Mouse (Mus musculus): Measurements from ENCODE around the gene Bbof1. TPM values are rescaled to one million over a fixed set of nuclear protein-coding genes. Genes with fewer than 3 reads are reported as not detected.

The Bbof1 gene
- total RNA-seq, 1 experiment = 1.2 TPM

DNA sequence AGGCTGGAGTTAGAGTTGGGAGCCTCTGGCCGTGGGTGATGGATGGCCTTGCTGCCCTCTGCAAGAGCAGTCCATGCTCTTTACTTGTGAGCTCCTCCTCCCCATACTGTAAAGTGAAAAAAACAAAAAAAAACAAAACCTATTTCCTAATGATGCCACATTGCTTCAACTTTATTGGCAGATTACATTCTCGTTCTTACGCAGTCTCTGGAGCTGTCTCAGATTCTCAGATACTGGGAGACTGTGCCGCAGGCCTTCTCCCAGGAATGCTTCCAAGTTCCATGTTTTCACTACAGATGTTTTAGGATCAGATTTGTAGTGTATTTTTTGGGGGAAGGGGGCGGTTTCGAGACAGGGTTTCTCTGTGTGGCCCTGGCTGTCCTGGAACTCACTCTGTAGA, 43.7 kb upstream of the Bbof1 start:
- Histone ChIP-seq H3K27ac (ENCODE audit: insufficient read depth, low read depth, low read length, poor library complexity, severe bottlenecking) (no peak overlapping the region), H3K36me3 (ENCODE audit: control insufficient read depth, insufficient read depth, low read length, poor library complexity, severe bottlenecking) (peaks cover 9% of the 10 kb centered on the region), H3K9me3 (ENCODE audit: control insufficient read depth, insufficient read depth, low read depth, low read length) (no peaks in the 10 kb centered on the region), H3K4me3 (ENCODE audit: insufficient read depth in 1 of 2, low read depth in 1 of 2, low read length in 2 of 2, poor library complexity in 1 of 2, severe bottlenecking in 1 of 2) (peak overlapping the region in 1 of 2 experiments; percentile 37; a peak in 2 of 4 replicates), H3K4me1 (ENCODE audit: control insufficient read depth in 2 of 2, insufficient read depth in 2 of 2, low read length in 2 of 2, poor library complexity in 1 of 2) (peaks cover 0 to 18% of the 10 kb centered on the region in 2 experiments; a peak in 2 of 4 replicates), H3K9ac (ENCODE audit: insufficient read depth, low read depth, low read length, poor library complexity, severe bottlenecking) (peak overlapping the region; percentile 59)
- no peak for DNase-seq (ENCODE audit: low read depth, low spot score)
- no peak for TF ChIP-seq MAFK (IDR thresholded peaks at IDR 0.05; ENCODE audit: insufficient read depth, low read depth, low read length)
- TF ChIP-seq ZC3H11A (IDR thresholded peaks at IDR 0.05; ENCODE audit: borderline replicate concordance, low read depth, low read length) = no peak
- no peak for TF ChIP-seq ZNF384 (IDR thresholded peaks at IDR 0.05; ENCODE audit: low read depth, low read length)
- no peak for TF ChIP-seq CHD2 (IDR thresholded peaks at IDR 0.05; ENCODE audit: low read depth, low read length)
- TF ChIP-seq HCFC1 (IDR thresholded peaks at IDR 0.05; ENCODE audit: borderline replicate concordance, insufficient read depth, low read length) = no peak
- in situ Hi-C loops (cut with MboI; ENCODE audit: low sequenced_read_pairs in 2 of 2, unreplicated experiment in 2 of 2) = no loop called here

DNA sequence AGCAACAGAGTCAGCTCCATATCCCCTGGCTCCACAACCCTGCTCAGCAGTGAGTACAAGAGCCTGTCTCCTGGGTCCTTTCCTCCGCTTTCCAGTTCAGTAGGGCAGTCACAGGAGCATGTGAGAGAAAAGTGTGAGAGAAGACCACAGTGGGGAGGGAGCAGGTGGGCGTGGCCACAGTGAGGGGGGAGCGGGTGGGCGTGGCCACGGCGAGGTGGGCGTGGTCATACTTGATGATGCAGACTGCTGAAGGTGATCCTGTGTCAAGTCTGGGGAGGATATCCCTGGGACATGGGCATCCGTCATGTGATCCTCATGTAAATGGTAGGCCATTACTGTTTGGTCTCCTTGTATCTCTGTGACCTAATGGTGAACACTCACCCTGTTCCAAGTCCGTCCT, 41.9 kb upstream of the Bbof1 start:
- no peak overlapping the region for H3K27ac ChIP-seq (ENCODE audit: insufficient read depth, low read depth, low read length, poor library complexity, severe bottlenecking)
- no peaks in the 10 kb centered on the region for H3K9me3 ChIP-seq (ENCODE audit: control insufficient read depth, insufficient read depth, low read depth, low read length)
- no peak overlapping the region for H3K9ac ChIP-seq (ENCODE audit: insufficient read depth, low read depth, low read length, poor library complexity, severe bottlenecking)
- peaks cover 21% of the 10 kb centered on the region for H3K36me3 ChIP-seq (ENCODE audit: control insufficient read depth, insufficient read depth, low read length, poor library complexity, severe bottlenecking)
- in situ Hi-C loops (cut with MboI; ENCODE audit: low sequenced_read_pairs in 2 of 2, unreplicated experiment in 2 of 2) = no loop called here
- peak; percentile 41 for DNase-seq (ENCODE audit: low read depth, low spot score)
- H3K4me3 ChIP-seq (ENCODE audit: insufficient read depth in 1 of 2, low read depth in 1 of 2, low read length in 2 of 2, poor library complexity in 1 of 2, severe bottlenecking in 1 of 2) = no peak overlapping the region
- TF ChIP-seq HCFC1 (IDR thresholded peaks at IDR 0.05; ENCODE audit: borderline replicate concordance, insufficient read depth, low read length) (no peak), MAFK (IDR thresholded peaks at IDR 0.05; ENCODE audit: insufficient read depth, low read depth, low read length) (no peak), CHD2 (IDR thresholded peaks at IDR 0.05; ENCODE audit: low read depth, low read length) (no peak), ZC3H11A (IDR thresholded peaks at IDR 0.05; ENCODE audit: borderline replicate concordance, low read depth, low read length) (no peak), ZNF384 (IDR thresholded peaks at IDR 0.05; ENCODE audit: low read depth, low read length) (no peak)
- peaks cover 0 to 18% of the 10 kb centered on the region in 2 experiments; a peak in 2 of 4 replicates for H3K4me1 ChIP-seq (ENCODE audit: control insufficient read depth in 2 of 2, insufficient read depth in 2 of 2, low read length in 2 of 2, poor library complexity in 1 of 2)

DNA sequence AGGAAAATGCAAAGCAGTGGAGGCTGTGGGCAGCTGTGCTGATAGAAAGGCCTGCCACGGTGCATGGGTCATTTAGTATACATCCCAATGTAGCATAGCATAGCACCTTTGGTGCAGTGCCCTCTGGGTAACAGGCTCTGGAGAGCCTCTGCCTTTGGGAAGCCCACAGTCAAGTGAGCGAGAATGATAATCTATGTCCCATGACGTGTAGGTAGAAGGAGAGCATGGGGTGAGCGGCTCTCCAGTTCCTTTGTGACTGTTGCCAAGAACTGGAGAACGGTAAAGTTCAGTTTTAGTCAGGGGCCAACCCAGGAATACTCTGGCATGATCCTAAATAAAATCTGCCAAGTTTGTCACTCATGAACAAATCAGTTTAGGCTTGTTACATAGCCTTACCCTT, 37.2 kb upstream of the Bbof1 start:
- no peaks in the 10 kb centered on the region for H3K9me3 ChIP-seq (ENCODE audit: control insufficient read depth, insufficient read depth, low read depth, low read length)
- no peak overlapping the region for H3K27ac ChIP-seq (ENCODE audit: insufficient read depth, low read depth, low read length, poor library complexity, severe bottlenecking)
- H3K4me1 ChIP-seq (ENCODE audit: control insufficient read depth in 2 of 2, insufficient read depth in 2 of 2, low read length in 2 of 2, poor library complexity in 1 of 2) = peaks cover 0 to 4% of the 10 kb centered on the region in 2 experiments; a peak in 1 of 4 replicates
- no peak overlapping the region for H3K9ac ChIP-seq (ENCODE audit: insufficient read depth, low read depth, low read length, poor library complexity, severe bottlenecking)
- in situ Hi-C loops (cut with MboI; ENCODE audit: low sequenced_read_pairs in 2 of 2, unreplicated experiment in 2 of 2) = no loop called here
- no peak for DNase-seq (ENCODE audit: low read depth, low spot score)
- no peak for TF ChIP-seq ZC3H11A (IDR thresholded peaks at IDR 0.05; ENCODE audit: borderline replicate concordance, low read depth, low read length)
- no peak for TF ChIP-seq CHD2 (IDR thresholded peaks at IDR 0.05; ENCODE audit: low read depth, low read length)
- TF ChIP-seq MAFK (IDR thresholded peaks at IDR 0.05; ENCODE audit: insufficient read depth, low read depth, low read length) = no peak
- no peak for TF ChIP-seq ZNF384 (IDR thresholded peaks at IDR 0.05; ENCODE audit: low read depth, low read length)
- TF ChIP-seq HCFC1 (IDR thresholded peaks at IDR 0.05; ENCODE audit: borderline replicate concordance, insufficient read depth, low read length) = no peak
- H3K36me3 ChIP-seq (ENCODE audit: control insufficient read depth, insufficient read depth, low read length, poor library complexity, severe bottlenecking) = peaks cover 34% of the 10 kb centered on the region
- no peak overlapping the region for H3K4me3 ChIP-seq (ENCODE audit: insufficient read depth in 1 of 2, low read depth in 1 of 2, low read length in 2 of 2, poor library complexity in 1 of 2, severe bottlenecking in 1 of 2)

DNA sequence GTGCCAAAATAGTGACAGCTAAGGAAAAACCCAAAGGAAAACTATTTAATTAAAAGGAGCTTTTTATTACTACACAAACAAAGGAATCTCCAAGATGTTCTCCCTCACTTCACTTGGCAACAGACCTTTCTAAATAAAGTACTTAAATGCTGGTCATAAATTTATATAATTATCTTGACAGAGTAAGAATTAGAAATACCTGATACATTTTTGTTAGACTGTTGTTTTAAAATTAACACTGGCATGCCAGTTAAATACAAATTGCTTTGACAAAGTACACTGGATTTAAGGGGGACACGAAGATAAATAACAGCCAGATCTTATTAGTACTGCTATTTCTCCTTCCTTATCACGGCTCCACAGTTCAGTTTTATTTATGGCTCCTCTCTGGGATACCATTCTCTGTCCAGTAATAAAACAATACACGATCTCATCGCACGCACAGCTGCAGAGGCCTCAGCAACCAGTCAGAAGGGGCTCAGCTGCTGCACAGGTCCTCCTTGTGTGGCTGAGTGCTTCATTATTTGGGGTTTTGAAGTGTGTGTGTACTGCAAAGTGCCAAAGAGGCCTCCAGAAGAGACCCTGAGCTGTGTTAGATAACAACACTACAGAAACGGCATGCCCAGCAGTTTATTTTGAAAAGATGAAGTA, 34.9 kb upstream of the Bbof1 start:
- Histone ChIP-seq H3K27ac (ENCODE audit: insufficient read depth, low read depth, low read length, poor library complexity, severe bottlenecking) (no peak overlapping the region), H3K9me3 (ENCODE audit: control insufficient read depth, insufficient read depth, low read depth, low read length) (no peaks in the 10 kb centered on the region), H3K4me3 (ENCODE audit: insufficient read depth in 1 of 2, low read depth in 1 of 2, low read length in 2 of 2, poor library complexity in 1 of 2, severe bottlenecking in 1 of 2) (no peak overlapping the region), H3K4me1 (ENCODE audit: control insufficient read depth in 2 of 2, insufficient read depth in 2 of 2, low read length in 2 of 2, poor library complexity in 1 of 2) (no peaks in the 10 kb centered on the region), H3K36me3 (ENCODE audit: control insufficient read depth, insufficient read depth, low read length, poor library complexity, severe bottlenecking) (peaks cover 27% of the 10 kb centered on the region), H3K9ac (ENCODE audit: insufficient read depth, low read depth, low read length, poor library complexity, severe bottlenecking) (no peak overlapping the region)
- TF ChIP-seq MAFK (IDR thresholded peaks at IDR 0.05; ENCODE audit: insufficient read depth, low read depth, low read length) = no peak
- TF ChIP-seq CHD2 (IDR thresholded peaks at IDR 0.05; ENCODE audit: low read depth, low read length) = no peak
- no peak for TF ChIP-seq ZNF384 (IDR thresholded peaks at IDR 0.05; ENCODE audit: low read depth, low read length)
- TF ChIP-seq HCFC1 (IDR thresholded peaks at IDR 0.05; ENCODE audit: borderline replicate concordance, insufficient read depth, low read length) = no peak
- no peak for TF ChIP-seq ZC3H11A (IDR thresholded peaks at IDR 0.05; ENCODE audit: borderline replicate concordance, low read depth, low read length)
- no peak for DNase-seq (ENCODE audit: low read depth, low spot score)
- in situ Hi-C loops (cut with MboI; ENCODE audit: low sequenced_read_pairs in 2 of 2, unreplicated experiment in 2 of 2) = no loop called here
